Mouse (Mus musculus): ENCODE measurements around the gene Bfsp1. TPM values are rescaled to one million over a fixed set of nuclear protein-coding genes. Genes with fewer than 3 reads are reported as not detected.

Gene Bfsp1
- 0.26 to 0.72 TPM (median 0.61 TPM) in 3 of 4 replicates, not detected in the other for total RNA-seq (2023)

DNA sequence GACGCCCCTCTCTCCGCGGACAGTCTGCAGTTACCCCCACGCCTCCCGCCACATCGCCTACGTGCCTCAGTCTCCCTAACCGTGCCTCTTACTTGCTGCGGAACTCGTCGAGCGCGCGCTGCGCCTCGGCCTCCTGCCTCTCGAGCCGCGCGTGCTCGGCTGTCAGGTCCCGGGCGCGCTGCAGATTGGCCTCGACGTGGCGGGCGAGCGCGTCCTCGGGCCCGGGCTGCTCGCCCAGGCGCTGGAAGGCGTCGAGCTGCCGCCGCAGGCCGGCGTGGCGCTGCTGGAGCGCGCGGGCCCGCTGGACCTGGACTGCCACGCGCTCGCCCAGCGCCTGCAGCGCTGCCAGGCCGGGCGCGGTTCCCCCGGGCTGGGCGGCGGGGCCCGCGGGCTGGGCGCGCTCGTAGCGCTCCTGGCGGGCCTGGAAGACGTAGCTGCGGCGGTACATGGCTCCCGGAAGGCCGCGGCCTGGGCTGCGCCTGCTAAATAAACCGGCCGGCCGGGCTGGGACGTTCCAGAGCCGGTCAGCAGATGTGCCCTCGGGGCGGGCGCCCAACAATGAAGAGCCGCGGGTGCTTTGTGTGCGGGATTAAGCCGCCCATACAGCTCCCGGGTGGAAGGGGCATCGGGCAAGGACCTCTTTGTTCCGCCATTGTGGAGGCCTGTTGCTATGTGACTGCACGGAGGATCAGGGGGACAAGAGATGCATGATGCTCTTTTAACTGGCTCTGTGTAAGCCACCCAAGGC is at the start of gene Bfsp1:
Bfsp1 (minus strand) TSS at position 690 of the 748 bp plus-strand sequence.

Other genes with a start within 250 kb of the Bfsp1 start
- 16.1 to 18.9 TPM (median 18.3 TPM) in 4 replicates for gene Dstn, start 52.1 kb upstream of the Bfsp1 start, total RNA-seq (2023)
- 153 to 159 TPM (median 155 TPM) in 4 replicates for gene Rrbp1, start 148.1 kb upstream of the Bfsp1 start, total RNA-seq (2023)
- not detected in 4 replicates for gene Banf2, start 169.9 kb upstream of the Bfsp1 start, total RNA-seq (2023)

All from B cell, adult 62 days (primary cell).